Mouse (Mus musculus): ENCODE measurements around the gene Hoxd9. TPM values are rescaled to one million over a fixed set of nuclear protein-coding genes. Genes with fewer than 3 reads are reported as not detected.

Hoxd9 gene
- polyA plus RNA-seq, 1 experiment from 2014 or later, result not detected

DNA sequence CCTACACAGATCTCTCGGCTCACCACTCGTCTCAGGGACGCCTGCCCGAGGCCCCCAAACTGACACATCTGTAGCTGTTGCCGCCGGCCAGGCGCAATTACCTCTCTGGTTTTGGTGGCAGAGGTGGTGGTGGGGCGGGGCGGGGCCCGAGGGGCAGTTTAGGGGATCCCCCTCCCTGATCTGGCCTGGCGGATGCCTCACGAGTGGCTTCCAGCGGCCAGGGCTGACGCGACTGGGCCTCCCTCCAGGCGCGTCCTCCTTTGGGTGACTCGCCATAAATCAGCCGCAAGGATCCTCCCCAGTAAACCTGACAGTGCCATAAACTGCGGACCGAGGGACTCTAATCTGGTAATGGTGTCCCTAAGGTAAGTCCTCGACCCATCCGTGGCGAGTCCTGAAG is 49.5 kb downstream of the Hoxd9 start:
- Histone ChIP-seq H3K27ac (ENCODE audit: low read depth, low read length) (peak overlapping the region; percentile 79), H3K4me2 (ENCODE audit: low read length) (peak overlapping the region; percentile 50), H3K4me1 (ENCODE audit: control insufficient read depth, insufficient read depth, low read depth, low read length) (peaks cover 2% of the 10 kb centered on the region; the same call in 1 of the 2 replicates), H3K27me3 (replicated peaks; ENCODE audit: control insufficient read depth, insufficient read depth, low read length) (peaks cover 40% of the 10 kb centered on the region), H3K9ac (ENCODE audit: low read depth, low read length) (peak overlapping the region; percentile 45), H3K9me3 (ENCODE audit: control insufficient read depth, low read length) (no peaks in the 10 kb centered on the region), H3K4me3 (ENCODE audit: low read length) (peak overlapping the region; percentile 29), H3K36me3 (ENCODE audit: control insufficient read depth, insufficient read depth, low read length) (no peaks in the 10 kb centered on the region)
- 6% methylated on average over 24 of the region's 24 CpGs for WGBS
- ATAC-seq, result no peak

DNA sequence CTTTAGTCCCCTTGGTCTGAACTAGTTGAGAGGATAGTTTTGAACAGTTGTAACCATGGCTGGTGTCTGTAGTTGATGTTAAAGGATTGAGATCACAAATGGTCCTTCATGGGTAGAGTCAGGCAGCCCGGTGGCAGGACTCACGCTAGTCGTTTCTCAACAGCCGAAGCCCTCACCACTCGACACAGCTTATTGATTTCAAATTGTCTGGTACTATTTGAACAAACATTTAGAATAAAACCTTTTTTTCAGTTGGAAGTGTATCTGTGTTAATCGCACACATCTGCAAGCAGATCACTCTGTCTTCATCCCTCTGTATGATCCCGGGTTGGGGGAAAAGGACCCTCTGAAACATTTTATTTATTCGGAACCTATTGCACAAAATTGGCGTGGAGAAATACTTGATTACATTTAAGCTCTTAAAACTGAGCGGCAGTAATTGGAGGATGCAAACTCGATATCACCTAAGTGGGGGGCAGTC is 50.2 kb downstream of the Hoxd9 start:
- H3K27ac ChIP-seq (ENCODE audit: low read depth, low read length), result peak overlapping the region; percentile 79
- H3K9me3 ChIP-seq (ENCODE audit: control insufficient read depth, low read length), result no peaks in the 10 kb centered on the region
- 6% methylated on average over 11 of the region's 11 CpGs for WGBS
- peak overlapping the region; percentile 45 for H3K9ac ChIP-seq (ENCODE audit: low read depth, low read length)
- no peak for ATAC-seq
- peak overlapping the region; percentile 50 for H3K4me2 ChIP-seq (ENCODE audit: low read length)
- no peaks in the 10 kb centered on the region for H3K36me3 ChIP-seq (ENCODE audit: control insufficient read depth, insufficient read depth, low read length)
- peaks cover 40% of the 10 kb centered on the region for H3K27me3 ChIP-seq (replicated peaks; ENCODE audit: control insufficient read depth, insufficient read depth, low read length)
- peak overlapping the region; percentile 29 for H3K4me3 ChIP-seq (ENCODE audit: low read length)
- peaks cover 5% of the 10 kb centered on the region; the same call in 1 of the 2 replicates for H3K4me1 ChIP-seq (ENCODE audit: control insufficient read depth, insufficient read depth, low read depth, low read length)

DNA sequence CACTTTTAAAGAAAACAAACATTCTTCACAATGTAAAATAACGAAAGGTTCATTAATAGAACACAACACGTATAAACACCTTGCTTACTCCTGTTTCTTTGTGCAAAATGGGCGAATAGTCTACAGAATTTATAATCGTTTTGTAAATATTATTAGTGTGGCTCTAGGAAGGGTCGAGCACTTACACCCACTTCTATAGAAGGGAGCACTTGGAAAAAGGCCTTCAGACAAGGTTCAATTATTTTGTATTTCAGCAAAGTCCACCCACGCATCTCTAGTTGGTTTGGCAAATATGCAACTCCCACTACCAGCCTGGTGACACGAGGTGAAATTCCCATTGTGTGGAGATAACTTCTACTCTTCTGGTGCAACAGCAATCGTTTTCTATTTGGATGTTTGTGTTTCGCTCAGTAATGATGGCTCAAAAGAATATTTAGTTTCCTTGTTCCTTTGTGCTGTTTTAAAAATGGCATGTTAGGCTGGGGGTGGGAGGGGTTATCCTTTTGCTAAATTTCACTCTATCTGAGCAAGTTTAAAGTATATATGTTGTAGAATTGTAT is 51.0 kb downstream of the Hoxd9 start:
- Histone ChIP-seq H3K36me3 (ENCODE audit: control insufficient read depth, insufficient read depth, low read length) (no peaks in the 10 kb centered on the region), H3K27me3 (replicated peaks; ENCODE audit: control insufficient read depth, insufficient read depth, low read length) (peaks cover 35% of the 10 kb centered on the region), H3K27ac (ENCODE audit: low read depth, low read length) (peak overlapping the region; percentile 79), H3K4me2 (ENCODE audit: low read length) (peak overlapping the region; percentile 50), H3K9ac (ENCODE audit: low read depth, low read length) (no peak overlapping the region; the same call in 1 of the 2 replicates), H3K4me3 (ENCODE audit: low read length) (peak overlapping the region; percentile 29), H3K4me1 (ENCODE audit: control insufficient read depth, insufficient read depth, low read depth, low read length) (peaks cover 9% of the 10 kb centered on the region; the same call in 1 of the 2 replicates), H3K9me3 (ENCODE audit: control insufficient read depth, low read length) (no peaks in the 10 kb centered on the region)
- no peak for ATAC-seq
- WGBS, result 9% methylated on average over 9 of the region's 9 CpGs

DNA sequence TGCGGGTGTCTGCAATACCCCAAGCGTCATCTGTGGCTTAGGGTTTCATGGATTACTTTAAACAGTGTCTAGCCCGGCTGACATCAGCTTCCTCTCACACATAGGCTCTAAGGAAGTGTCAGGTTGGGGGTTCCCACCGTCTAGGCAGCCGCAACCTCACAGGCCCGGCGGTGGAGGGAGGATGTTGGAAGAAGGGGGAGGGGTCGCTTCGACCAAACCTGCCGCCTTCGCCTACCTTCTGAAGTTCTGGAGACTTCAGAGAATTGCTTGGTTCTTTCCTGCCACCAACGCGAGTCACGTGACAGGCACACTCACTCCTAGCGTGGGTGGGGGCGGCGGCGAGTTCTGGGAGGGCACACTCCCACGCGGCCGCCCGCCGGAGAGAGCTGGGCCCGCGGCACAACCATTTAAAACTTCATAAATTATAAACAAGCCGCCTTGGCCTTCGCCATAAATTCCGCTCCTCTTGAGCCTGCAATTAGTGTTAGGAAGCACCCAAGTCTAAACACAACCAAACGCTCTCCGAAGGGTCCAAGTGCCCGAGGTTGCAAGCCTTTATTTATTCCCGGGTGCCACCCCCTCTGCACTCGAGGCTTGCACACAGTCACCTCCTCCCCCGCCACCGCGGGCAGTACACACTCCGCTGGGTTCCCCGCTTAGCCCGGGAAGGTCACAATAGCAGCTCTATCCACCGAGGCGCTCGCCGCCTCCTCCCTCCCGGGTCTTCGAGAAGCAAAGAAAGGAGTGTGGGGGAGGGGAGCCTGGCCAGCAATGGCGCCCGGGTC is 52.0 kb downstream of the Hoxd9 start:
- Histone ChIP-seq H3K9me3 (ENCODE audit: control insufficient read depth, low read length) (no peaks in the 10 kb centered on the region), H3K9ac (ENCODE audit: low read depth, low read length) (peak overlapping the region; percentile 51), H3K4me3 (ENCODE audit: low read length) (peak overlapping the region; percentile 32), H3K27me3 (replicated peaks; ENCODE audit: control insufficient read depth, insufficient read depth, low read length) (peaks cover 29% of the 10 kb centered on the region), H3K4me1 (ENCODE audit: control insufficient read depth, insufficient read depth, low read depth, low read length) (peaks cover 9% of the 10 kb centered on the region; the same call in 1 of the 2 replicates), H3K27ac (ENCODE audit: low read depth, low read length) (peak overlapping the region; percentile 76), H3K4me2 (ENCODE audit: low read length) (peak overlapping the region; percentile 50), H3K36me3 (ENCODE audit: control insufficient read depth, insufficient read depth, low read length) (no peaks in the 10 kb centered on the region)
- WGBS, result under 1% methylated on average over 47 of the region's 47 CpGs
- ATAC-seq, result peak; percentile 85

MicroRNAs within 50 kb of the gene (microRNA counts, 519-probe panel; counts per million panel counts)
- microRNA mmu-miR-10b, result 3,282 counts per million, percentile 87 among the panel's probes with 10 or more counts

Small RNA genes lying within 50 kb of the gene (microRNA-seq; reads per million reads assigned to microRNA genes)
- gene Gm44463 (not detected), gene Mir10b (40,333 reads per million, percentile 99 among the genes with 10 or more reads in this experiment)

Other genes with a start within 250 kb of the Hoxd9 start
- 42.9 and 45.2 TPM in 2 replicates for gene Lnpk, start 118.3 kb upstream of the Hoxd9 start, polyA plus RNA-seq (2015; fragmentation: Nextera tagmentation; extraction: Ambion mirVana)
- 0.40 and 0.58 TPM in 2 replicates for gene Evx2, start 38.2 kb upstream of the Hoxd9 start, polyA plus RNA-seq (2015; fragmentation: Nextera tagmentation; extraction: Ambion mirVana)
- gene Hoxd13, start 29.4 kb upstream of the Hoxd9 start, polyA plus RNA-seq (2015; fragmentation: Nextera tagmentation; extraction: Ambion mirVana), result 0.06 TPM in 1 of 2 replicates, not detected in the other
- not detected in 2 replicates for gene Hoxd12, start 22.7 kb upstream of the Hoxd9 start, polyA plus RNA-seq (2015; fragmentation: Nextera tagmentation; extraction: Ambion mirVana)
- not detected in 2 replicates for gene Hoxd11, start 18.2 kb upstream of the Hoxd9 start, polyA plus RNA-seq (2015; fragmentation: Nextera tagmentation; extraction: Ambion mirVana)
- gene Hoxd10, start 5.8 kb upstream of the Hoxd9 start, polyA plus RNA-seq (2015; fragmentation: Nextera tagmentation; extraction: Ambion mirVana), result not detected in 2 replicates
- gene Hoxd8, start 6.9 kb downstream of the Hoxd9 start, polyA plus RNA-seq (2015; fragmentation: Nextera tagmentation; extraction: Ambion mirVana), result 0.66 and 1.1 TPM in 2 replicates
- gene Hoxd3, start 14.2 kb downstream of the Hoxd9 start, polyA plus RNA-seq (2015; fragmentation: Nextera tagmentation; extraction: Ambion mirVana), result 43.8 and 48.0 TPM in 2 replicates
- gene Hoxd4, start 14.2 kb downstream of the Hoxd9 start, polyA plus RNA-seq (2015; fragmentation: Nextera tagmentation; extraction: Ambion mirVana), result 2.2 and 2.3 TPM in 2 replicates
- 0.45 and 0.72 TPM in 2 replicates for gene Gm28230, start 29.0 kb downstream of the Hoxd9 start, polyA plus RNA-seq (2015; fragmentation: Nextera tagmentation; extraction: Ambion mirVana)
- gene Hoxd1, start 65.3 kb downstream of the Hoxd9 start, polyA plus RNA-seq (2015; fragmentation: Nextera tagmentation; extraction: Ambion mirVana), result 1.1 and 1.3 TPM in 2 replicates
- 156 and 171 TPM in 2 replicates for gene Mtx2, start 128.1 kb downstream of the Hoxd9 start, polyA plus RNA-seq (2015; fragmentation: Nextera tagmentation; extraction: Ambion mirVana)

Data from hindbrain, embryonic 16.5 days (tissue).